Mouse (Mus musculus) stomach, postnatal 0 days (tissue): ENCODE results near the gene Fam69b.

Source experiments
- CTCF ChIP-seq: IDR thresholded peaks from 2 replicates; pipeline ENCODE4 v1.5.1; 2016; ENCODE audit warnings: antibody characterized with exemption, low read depth, mild to moderate bottlenecking, moderate library complexity
- EP300 ChIP-seq: optimal IDR thresholded peaks from 2 replicates; pipeline ENCODE3; 2016; ENCODE audit warnings: antibody characterized with exemption

DNA sequence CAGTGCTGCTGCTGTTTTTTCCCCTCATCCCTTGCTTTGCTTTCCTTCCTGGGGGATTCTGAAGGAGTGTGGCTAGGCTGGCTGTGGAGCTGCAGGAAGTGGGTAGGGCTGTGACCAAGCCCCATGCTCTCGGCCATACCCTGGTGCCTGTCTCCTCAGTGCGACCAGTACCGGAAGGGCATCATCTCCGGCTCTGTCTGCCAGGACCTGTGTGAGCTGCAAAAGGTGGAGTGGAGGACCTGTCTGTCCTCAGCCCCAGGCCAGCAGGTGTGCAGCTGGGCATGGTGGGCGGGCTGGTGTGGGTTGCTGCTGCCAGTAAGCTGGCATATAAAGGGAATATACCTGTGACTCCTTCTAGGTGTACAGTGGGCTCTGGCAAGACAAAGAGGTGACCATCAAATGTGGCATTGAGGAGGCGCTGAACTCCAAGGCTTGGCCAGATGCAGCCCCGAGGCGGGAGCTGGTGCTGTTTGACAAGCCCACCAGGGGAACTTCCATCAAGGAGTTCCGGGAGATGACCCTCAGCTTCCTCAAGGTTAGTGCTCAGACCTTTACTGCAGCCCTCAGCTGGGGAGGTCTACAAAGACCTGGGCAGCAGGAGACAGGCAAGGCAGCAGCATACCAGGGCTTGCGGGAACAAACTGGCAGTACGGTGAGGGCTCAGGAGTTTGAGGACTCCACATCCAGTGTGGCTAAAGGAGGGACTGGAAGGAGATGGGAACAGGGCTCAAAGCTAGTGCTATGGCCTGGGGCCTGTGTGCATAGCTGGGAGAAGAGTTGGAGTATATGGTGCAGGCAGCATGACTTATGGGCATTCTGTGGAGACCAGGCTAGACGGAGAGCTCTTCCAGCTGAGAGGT, 6.6 kb downstream of the Fam69b start:
- TF ChIP-seq CTCF (no peak), EP300 (no peak)
